Comparison of ENCODE assay signal across 19 mouse cellular contexts in the genomic region with DNA sequence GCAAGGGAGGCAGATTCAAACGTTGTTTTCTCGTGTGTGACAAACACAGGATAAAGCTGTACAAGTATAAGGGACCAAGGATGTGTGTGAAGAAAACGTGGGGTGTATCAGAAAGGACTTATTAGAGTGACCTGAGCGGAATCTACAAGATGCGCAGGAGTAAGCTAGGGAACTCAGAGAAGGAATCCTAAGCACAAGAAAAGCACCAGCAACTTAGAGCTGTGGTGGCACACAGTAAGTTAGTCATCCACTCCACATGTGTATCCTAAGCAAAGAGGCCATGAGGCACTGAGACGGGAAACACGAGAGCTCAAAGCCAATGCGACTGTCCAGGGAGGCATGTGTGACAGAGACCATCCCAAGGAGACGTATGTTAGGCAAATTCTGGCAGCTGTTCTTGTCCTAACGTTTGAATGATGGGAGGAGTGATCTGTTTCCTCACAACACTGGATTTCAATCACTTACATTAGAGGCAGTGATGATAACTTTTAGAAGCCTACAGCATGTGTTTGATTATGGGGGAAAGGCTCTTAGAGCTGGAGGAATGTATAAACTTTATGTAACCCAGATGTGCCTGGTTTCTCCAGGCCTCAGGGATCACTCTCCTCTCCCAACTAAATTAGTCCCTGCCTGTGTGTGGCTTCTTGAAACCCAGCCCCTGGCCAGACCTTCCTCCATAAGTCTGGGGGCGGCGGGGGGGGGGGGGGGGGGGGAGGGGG. TPM values are rescaled to one million over a fixed set of nuclear protein-coding genes. Genes with fewer than 3 reads are reported as not detected.
A peak's percentile ranks its signal among the peaks of the same experiment; 100 is the strongest.
DNase-seq lines count a peak whose midpoint lies in the region; ATAC-seq and TF ChIP-seq lines count a peak whose summit lies in the region.
"Had no signal": no experiment of that assay in that cellular context is flagged by ENCODE, and none has a peak within 500 bp of the region (broad histone marks: within the 10 kb centered on the region; RNA-seq: fewer than 3 reads in every experiment).

No protein-coding gene starts in this region.

- no peaks in the 10 kb centered on the region for H3K27me3 ChIP-seq in forebrain, embryonic 10.5 days (ENCODE audit: poor library complexity, severe bottlenecking)
- H3K27me3 ChIP-seq in forebrain, postnatal 0 days (ENCODE audit: insufficient read depth, low read length) = no peaks in the 10 kb centered on the region
- H3K27me3 ChIP-seq in embryonic facial prominence, embryonic 12.5 days = no peaks in the 10 kb centered on the region
- no peaks in the 10 kb centered on the region; the same call in 1 of the 2 replicates for H3K27me3 ChIP-seq in limb, embryonic 12.5 days
- H3K27me3 ChIP-seq: forebrain, embryonic 13.5 days had no signal

- 62% methylated on average over 10 of the region's 12 CpGs for WGBS in forebrain, embryonic 10.5 days
- 59% methylated on average over 10 of the region's 12 CpGs for WGBS in forebrain, postnatal 0 days
- 26% methylated on average over 10 of the region's 12 CpGs for WGBS in embryonic facial prominence, embryonic 12.5 days
- WGBS in limb, embryonic 12.5 days = 24% methylated on average over 10 of the region's 12 CpGs

- peaks cover 12% of the 10 kb centered on the region for H3K36me3 ChIP-seq in forebrain, embryonic 10.5 days (replicated peaks)
- H3K36me3 ChIP-seq in forebrain, postnatal 0 days (ENCODE audit: insufficient read depth) = peaks cover 2% of the 10 kb centered on the region; the same call in 1 of the 2 replicates
- H3K36me3 ChIP-seq in embryonic facial prominence, embryonic 12.5 days = peaks cover 3% of the 10 kb centered on the region; the same call in 1 of the 2 replicates
- H3K36me3 ChIP-seq in limb, embryonic 12.5 days = peaks cover 10% of the 10 kb centered on the region

- no peak overlapping the region for H3K4me3 ChIP-seq in forebrain, embryonic 10.5 days
- no peak overlapping the region for H3K4me3 ChIP-seq in forebrain, postnatal 0 days (ENCODE audit: low read depth, low read length)
- no peak overlapping the region for H3K4me3 ChIP-seq in embryonic facial prominence, embryonic 12.5 days
- H3K4me3 ChIP-seq in limb, embryonic 12.5 days (replicated peaks) = no peak overlapping the region
- H3K4me3 ChIP-seq: forebrain, embryonic 13.5 days had no signal

- peaks cover 13% of the 10 kb centered on the region for H3K4me1 ChIP-seq in forebrain, embryonic 10.5 days
- H3K4me1 ChIP-seq in forebrain, postnatal 0 days (ENCODE audit: insufficient read depth) = no peaks in the 10 kb centered on the region
- H3K4me1 ChIP-seq in embryonic facial prominence, embryonic 12.5 days = peaks cover 20% of the 10 kb centered on the region
- H3K4me1 ChIP-seq in limb, embryonic 12.5 days (replicated peaks) = peaks cover 26% of the 10 kb centered on the region

- H3K9me3 ChIP-seq in forebrain, embryonic 10.5 days = no peaks in the 10 kb centered on the region
- H3K9me3 ChIP-seq in forebrain, postnatal 0 days (ENCODE audit: low read length) = no peaks in the 10 kb centered on the region
- H3K9me3 ChIP-seq in embryonic facial prominence, embryonic 12.5 days = no peaks in the 10 kb centered on the region
- no peaks in the 10 kb centered on the region for H3K9me3 ChIP-seq in limb, embryonic 12.5 days
- H3K9me3 ChIP-seq: forebrain, embryonic 13.5 days had no signal

- H3K27ac ChIP-seq in forebrain, embryonic 10.5 days = peak overlapping the region; percentile 62
- no peak overlapping the region for H3K27ac ChIP-seq in forebrain, postnatal 0 days (ENCODE audit: low read depth, low read length)
- peak overlapping the region; percentile 77 for H3K27ac ChIP-seq in embryonic facial prominence, embryonic 12.5 days
- peak overlapping the region; percentile 78 for H3K27ac ChIP-seq in limb, embryonic 12.5 days
- H3K27ac ChIP-seq: forebrain, embryonic 13.5 days had no signal

- no peak for ATAC-seq in forebrain, postnatal 0 days
- no peak for ATAC-seq in embryonic facial prominence, embryonic 12.5 days (ENCODE audit: insufficient number of reproducible peaks, insufficient read depth, low FRiP score, low TSS enrichment)
- ATAC-seq in limb, embryonic 12.5 days (ENCODE audit: insufficient number of reproducible peaks, insufficient read depth, low FRiP score, low TSS enrichment, low read depth) = peak; percentile 46; the same call in 1 of the 2 replicates
- ATAC-seq: forebrain, embryonic 13.5 days had no signal

- no peak for TF ChIP-seq CTCF in forebrain, postnatal 0 days (IDR thresholded peaks at IDR 0.05; ENCODE audit: low read depth)

- DNase-seq in forebrain, embryonic 10.5 days (ENCODE audit: extremely low spot score, low spot score) = peak; percentile 26
- DNase-seq in forebrain, postnatal 0 days = no peak
- peak; percentile 19 for DNase-seq in 3T3-L1 (ENCODE audit: low read depth, low spot score)
- DNase-seq in ovary, postnatal 36 days (ENCODE audit: low spot score) = no peak
- DNase-seq in spleen, postnatal 4 days (ENCODE audit: low spot score in 2 of 2) = no peak
- DNase-seq in adrenal gland, adult 18-20 months (ENCODE audit: low spot score in 2 of 2) = no peak
- DNase-seq: adrenal gland, postnatal 36 days; kidney, postnatal 4 days; layer of hippocampus, postnatal 36 days; lung, postnatal 14 days; right cerebral cortex, postnatal 25 days had no signal

- no peak overlapping the region for H3K4me2 ChIP-seq in forebrain, postnatal 0 days (ENCODE audit: low read depth)
- H3K4me2 ChIP-seq in embryonic facial prominence, embryonic 12.5 days (replicated peaks) = no peak overlapping the region
- peak overlapping the region; percentile 22; the same call in 1 of the 2 replicates for H3K4me2 ChIP-seq in limb, embryonic 12.5 days
- H3K4me2 ChIP-seq: forebrain, embryonic 13.5 days; heart, embryonic 11.5 days; liver, embryonic 11.5 days had no signal

- H3K9ac ChIP-seq in forebrain, postnatal 0 days = no peak overlapping the region
- no peak overlapping the region for H3K9ac ChIP-seq in embryonic facial prominence, embryonic 12.5 days
- H3K9ac ChIP-seq in limb, embryonic 12.5 days (replicated peaks) = no peak overlapping the region
- H3K9ac ChIP-seq: forebrain, embryonic 13.5 days had no signal

RNA-seq across cellular contexts. Expression of a gene that starts 2.3 kb away (rescaled TPM):
- 26.9 and 27.8 TPM in 2 replicates for polyA plus RNA-seq in forebrain, embryonic 10.5 days (2016; fragmentation: Nextera tagmentation; extraction: Ambion mirVana)
- 27.8 and 29.5 TPM in 2 replicates for total RNA-seq in forebrain, postnatal 0 days (2014; rRNA removed)
- polyA plus RNA-seq in forebrain, postnatal 0 days (2015; fragmentation: Nextera tagmentation; extraction: Ambion mirVana) = 5.8 and 10.5 TPM in 2 replicates
- 25.4 and 29.8 TPM in 2 replicates for polyA plus RNA-seq in embryonic facial prominence, embryonic 12.5 days (2016; fragmentation: Nextera tagmentation; extraction: Ambion mirVana)
- 30.4 TPM in 2 replicates for polyA plus RNA-seq in limb, embryonic 12.5 days (2016; fragmentation: Nextera tagmentation; extraction: Ambion mirVana)
- total RNA-seq in adrenal gland, adult 18-20 months (2021) = 10 to 100 TPM; 16.8 to 21.0 TPM

RNA-seq across cellular contexts. Expression of a gene that starts 33.1 kb away (rescaled TPM):
- not detected in 2 replicates for polyA plus RNA-seq in forebrain, embryonic 10.5 days (2016; fragmentation: Nextera tagmentation; extraction: Ambion mirVana)
- total RNA-seq in forebrain, postnatal 0 days (2014; rRNA removed) = not detected in 2 replicates
- polyA plus RNA-seq in forebrain, postnatal 0 days (2015; fragmentation: Nextera tagmentation; extraction: Ambion mirVana) = 0.15 and 0.16 TPM in 2 replicates
- polyA plus RNA-seq in embryonic facial prominence, embryonic 12.5 days (2016; fragmentation: Nextera tagmentation; extraction: Ambion mirVana) = not detected in 2 replicates
- polyA plus RNA-seq in limb, embryonic 12.5 days (2016; fragmentation: Nextera tagmentation; extraction: Ambion mirVana) = not detected in 2 replicates
- total RNA-seq in adrenal gland, adult 18-20 months (2021) = not detected
- total RNA-seq: adrenal gland, postnatal 36 days; gastrocnemius, adult 8-10 months; layer of hippocampus, postnatal 36 days; midbrain, postnatal 0 days had no signal
- polyA plus RNA-seq: forebrain, embryonic 13.5 days; heart, embryonic 11.5 days; liver, embryonic 11.5 days had no signal

RNA-seq across cellular contexts. Expression of a gene that starts 44.8 kb away (rescaled TPM):
- polyA plus RNA-seq in forebrain, embryonic 10.5 days (2016; fragmentation: Nextera tagmentation; extraction: Ambion mirVana) = not detected in 2 replicates
- 0.23 TPM in 1 of 2 replicates, not detected in the other for total RNA-seq in forebrain, postnatal 0 days (2014; rRNA removed)
- not detected in 2 replicates for polyA plus RNA-seq in forebrain, postnatal 0 days (2015; fragmentation: Nextera tagmentation; extraction: Ambion mirVana)
- 0.12 TPM in 1 of 2 replicates, not detected in the other for polyA plus RNA-seq in embryonic facial prominence, embryonic 12.5 days (2016; fragmentation: Nextera tagmentation; extraction: Ambion mirVana)
- not detected in 2 replicates for polyA plus RNA-seq in limb, embryonic 12.5 days (2016; fragmentation: Nextera tagmentation; extraction: Ambion mirVana)
- total RNA-seq in adrenal gland, adult 18-20 months (2021) = not detected
- total RNA-seq: adrenal gland, postnatal 36 days; gastrocnemius, adult 8-10 months; midbrain, postnatal 0 days had no signal
- polyA plus RNA-seq: liver, embryonic 11.5 days; midbrain, postnatal 0 days; testis, adult 2 months had no signal

Comparison
In these comparisons a context has a peak if more than half of its experiments do, and no peak if none do; other contexts are left out.
1. DNase-seq: peak in forebrain, embryonic 10.5 days (single experiment) and 3T3-L1 (single experiment); none in forebrain, postnatal 0 days (single experiment), ovary, postnatal 36 days (single experiment), spleen, postnatal 4 days (0 of 2) and adrenal gland, adult 18-20 months (0 of 2).